Mouse (Mus musculus): ENCODE results near the gene Adrm1. TPM values are rescaled to one million over a fixed set of nuclear protein-coding genes. Genes with fewer than 3 reads are reported as not detected.

The Adrm1 gene
- polyA plus RNA-seq, 1 experiment from 2014 or later = 148 TPM

GRCm38 (mm10) chr2:180197323-180198037, 26.2 kb downstream of the Adrm1 start:
- Histone ChIP-seq H3K9me3 (ENCODE audit: control insufficient read depth, low read length) (no peaks in the 10 kb centered on the region), H3K36me3 (replicated peaks; ENCODE audit: control insufficient read depth, insufficient read depth) (no peaks in the 10 kb centered on the region), H3K4me3 (replicated peaks; ENCODE audit: low read length) (no peak overlapping the region), H3K4me2 (replicated peaks) (no peak overlapping the region), H3K27ac (no peak overlapping the region), H3K9ac (no peak overlapping the region), H3K27me3 (ENCODE audit: control insufficient read depth, insufficient read depth, low read length) (no peaks in the 10 kb centered on the region), H3K4me1 (replicated peaks; ENCODE audit: control insufficient read depth, insufficient read depth, low read length) (peaks cover 4% of the 10 kb centered on the region; the same call in 1 of the 2 replicates)
- DNase-seq (ENCODE audit: low spot score) = peak; percentile 33
- no peak for ATAC-seq (ENCODE audit: low FRiP score)
- WGBS = 75% methylated on average over 10 of the region's 10 CpGs

DNA sequence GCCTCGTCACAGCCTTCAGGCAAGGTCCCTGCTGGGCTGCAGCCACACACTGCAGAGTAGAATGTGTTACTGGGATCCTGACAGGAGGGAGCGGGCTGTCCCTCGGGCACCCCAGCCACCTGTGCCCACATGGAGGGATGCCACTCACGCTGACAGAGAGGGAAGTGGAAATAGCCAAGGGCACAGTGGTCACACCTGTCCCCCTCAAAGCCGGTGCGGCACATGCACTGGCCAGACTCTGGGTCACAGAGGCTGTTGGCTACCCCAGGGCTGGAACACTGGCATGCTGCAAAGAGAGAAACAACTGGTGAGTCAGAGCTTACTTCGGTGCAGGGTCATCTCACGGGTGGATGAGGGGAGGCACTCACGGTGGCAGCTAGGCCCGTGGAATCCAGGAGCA, 27.5 kb downstream of the Adrm1 start:
- Histone ChIP-seq H3K27me3 (ENCODE audit: control insufficient read depth, insufficient read depth, low read length) (no peaks in the 10 kb centered on the region), H3K4me1 (replicated peaks; ENCODE audit: control insufficient read depth, insufficient read depth, low read length) (peaks cover 4% of the 10 kb centered on the region; the same call in 1 of the 2 replicates), H3K9ac (no peak overlapping the region), H3K9me3 (ENCODE audit: control insufficient read depth, low read length) (no peaks in the 10 kb centered on the region), H3K27ac (no peak overlapping the region), H3K4me2 (replicated peaks) (no peak overlapping the region), H3K4me3 (replicated peaks; ENCODE audit: low read length) (no peak overlapping the region), H3K36me3 (replicated peaks; ENCODE audit: control insufficient read depth, insufficient read depth) (no peaks in the 10 kb centered on the region)
- DNase-seq (ENCODE audit: low spot score) (no peak), ATAC-seq (ENCODE audit: low FRiP score) (no peak)
- WGBS = 77% methylated on average over 10 of the region's 10 CpGs

DNA sequence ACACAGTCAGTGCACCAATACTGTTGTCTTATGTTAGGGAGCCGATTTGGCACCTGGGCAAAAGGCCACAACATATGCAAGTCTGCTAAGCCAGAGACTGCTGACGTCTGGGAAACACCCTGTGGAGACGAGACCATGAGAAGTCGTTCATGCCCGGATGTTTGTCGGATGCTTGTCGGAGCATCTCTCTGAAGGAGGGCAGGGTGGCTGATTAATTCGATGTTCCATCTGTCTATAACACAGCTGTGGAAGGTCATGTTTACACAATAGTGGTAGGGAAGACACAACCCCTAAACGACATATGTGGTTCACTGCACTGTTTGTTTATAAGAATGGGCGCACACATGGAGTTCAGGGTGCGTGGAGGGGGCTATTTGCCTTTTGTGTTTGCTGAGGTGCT, 29.4 kb downstream of the Adrm1 start:
- H3K9ac ChIP-seq = no peak overlapping the region
- H3K4me1 ChIP-seq (replicated peaks; ENCODE audit: control insufficient read depth, insufficient read depth, low read length) = peaks cover 15% of the 10 kb centered on the region; the same call in 1 of the 2 replicates
- 21% methylated on average over 11 of the region's 11 CpGs for WGBS
- H3K4me2 ChIP-seq (replicated peaks) = no peak overlapping the region
- no peaks in the 10 kb centered on the region for H3K36me3 ChIP-seq (replicated peaks; ENCODE audit: control insufficient read depth, insufficient read depth)
- H3K27me3 ChIP-seq (ENCODE audit: control insufficient read depth, insufficient read depth, low read length) = no peaks in the 10 kb centered on the region
- DNase-seq (ENCODE audit: low spot score) = no peak
- H3K4me3 ChIP-seq (replicated peaks; ENCODE audit: low read length) = no peak overlapping the region
- no peaks in the 10 kb centered on the region for H3K9me3 ChIP-seq (ENCODE audit: control insufficient read depth, low read length)
- no peak for ATAC-seq (ENCODE audit: low FRiP score)
- no peak overlapping the region for H3K27ac ChIP-seq

- Histone ChIP-seq H3K36me3 (replicated peaks; ENCODE audit: control insufficient read depth, insufficient read depth) (no peaks in the 10 kb centered on the region), H3K9me3 (ENCODE audit: control insufficient read depth, low read length) (no peaks in the 10 kb centered on the region), H3K4me3 (replicated peaks; ENCODE audit: low read length) (no peak overlapping the region), H3K4me1 (replicated peaks; ENCODE audit: control insufficient read depth, insufficient read depth, low read length) (peaks cover 21% of the 10 kb centered on the region; the same call in 1 of the 2 replicates), H3K27ac (no peak overlapping the region), H3K9ac (no peak overlapping the region), H3K27me3 (ENCODE audit: control insufficient read depth, insufficient read depth, low read length) (no peaks in the 10 kb centered on the region), H3K4me2 (replicated peaks) (no peak overlapping the region)
- DNase-seq (ENCODE audit: low spot score) (no peak), ATAC-seq (ENCODE audit: low FRiP score) (no peak)
- WGBS = 74% methylated on average over 9 of the region's 9 CpGs
These were observed 30.0 kb downstream of the Adrm1 start for GRCm38 (mm10) chr2:180201303-180201702.

DNA sequence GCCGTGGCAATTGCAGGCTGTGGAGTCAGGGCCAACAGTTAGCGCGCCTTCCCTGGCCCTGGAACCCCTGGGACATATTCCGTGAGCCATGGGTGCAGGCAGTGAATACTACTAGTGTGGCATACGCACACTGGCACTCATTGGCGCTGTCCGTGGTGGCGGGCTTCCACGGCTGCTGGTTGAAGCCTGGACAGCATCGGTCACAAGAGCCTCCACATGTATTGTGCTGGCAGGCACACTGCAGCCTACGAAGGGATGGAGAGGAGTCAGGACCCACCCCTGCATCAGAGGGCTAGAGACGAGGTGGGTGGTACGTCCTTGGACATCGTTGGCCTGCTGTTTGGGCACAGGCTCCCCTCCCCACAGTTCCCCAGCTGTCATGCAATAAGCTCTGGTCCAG, 31.0 kb downstream of the Adrm1 start:
- no peaks in the 10 kb centered on the region for H3K9me3 ChIP-seq (ENCODE audit: control insufficient read depth, low read length)
- no peak for DNase-seq (ENCODE audit: low spot score)
- no peak overlapping the region for H3K4me2 ChIP-seq (replicated peaks)
- no peak overlapping the region for H3K9ac ChIP-seq
- H3K4me3 ChIP-seq (replicated peaks; ENCODE audit: low read length) = no peak overlapping the region
- WGBS = 80% methylated on average over 14 of the region's 14 CpGs
- no peak for ATAC-seq (ENCODE audit: low FRiP score)
- H3K36me3 ChIP-seq (replicated peaks; ENCODE audit: control insufficient read depth, insufficient read depth) = no peaks in the 10 kb centered on the region
- peaks cover 22% of the 10 kb centered on the region; the same call in 1 of the 2 replicates for H3K4me1 ChIP-seq (replicated peaks; ENCODE audit: control insufficient read depth, insufficient read depth, low read length)
- H3K27ac ChIP-seq = no peak overlapping the region
- H3K27me3 ChIP-seq (ENCODE audit: control insufficient read depth, insufficient read depth, low read length) = no peaks in the 10 kb centered on the region

DNA sequence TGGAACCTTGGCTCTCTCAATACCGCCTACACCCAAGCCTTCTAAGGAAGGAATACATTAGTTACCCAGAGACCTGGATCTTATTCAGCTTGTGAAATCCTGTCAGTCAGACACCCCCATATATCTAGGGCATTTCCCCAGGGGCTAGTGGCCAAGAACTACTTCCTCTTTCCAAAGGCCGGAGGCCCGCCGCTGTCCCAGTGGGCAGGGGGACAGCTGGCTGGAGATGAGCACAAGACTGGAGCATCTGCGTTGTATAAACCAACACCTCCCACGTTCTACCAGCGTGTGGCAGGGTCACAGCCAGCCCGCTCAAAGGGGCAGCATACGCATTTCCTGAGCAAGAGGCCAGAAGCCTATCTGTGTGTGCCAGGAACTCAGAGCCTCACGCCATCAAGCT, 31.5 kb downstream of the Adrm1 start:
- H3K27me3 ChIP-seq (ENCODE audit: control insufficient read depth, insufficient read depth, low read length) = no peaks in the 10 kb centered on the region
- H3K4me2 ChIP-seq (replicated peaks) = no peak overlapping the region
- H3K36me3 ChIP-seq (replicated peaks; ENCODE audit: control insufficient read depth, insufficient read depth) = no peaks in the 10 kb centered on the region
- H3K9me3 ChIP-seq (ENCODE audit: control insufficient read depth, low read length) = no peaks in the 10 kb centered on the region
- H3K4me1 ChIP-seq (replicated peaks; ENCODE audit: control insufficient read depth, insufficient read depth, low read length) = peaks cover 18% of the 10 kb centered on the region; the same call in 1 of the 2 replicates
- no peak overlapping the region for H3K4me3 ChIP-seq (replicated peaks; ENCODE audit: low read length)
- WGBS = 60% methylated on average over 10 of the region's 10 CpGs
- ATAC-seq (ENCODE audit: low FRiP score) = no peak
- H3K9ac ChIP-seq = no peak overlapping the region
- H3K27ac ChIP-seq = no peak overlapping the region
- no peak for DNase-seq (ENCODE audit: low spot score)

GRCm38 (mm10) chr2:180204501-180204900, 33.2 kb downstream of the Adrm1 start:
- no peaks in the 10 kb centered on the region for H3K27me3 ChIP-seq (ENCODE audit: control insufficient read depth, insufficient read depth, low read length)
- ATAC-seq (ENCODE audit: low FRiP score) (no peak), DNase-seq (ENCODE audit: low spot score) (no peak)
- 85% methylated on average over 9 of the region's 9 CpGs for WGBS
- H3K4me2 ChIP-seq (replicated peaks) = no peak overlapping the region
- no peaks in the 10 kb centered on the region for H3K36me3 ChIP-seq (replicated peaks; ENCODE audit: control insufficient read depth, insufficient read depth)
- no peak overlapping the region for H3K9ac ChIP-seq
- H3K27ac ChIP-seq = peak overlapping the region; percentile 82
- H3K9me3 ChIP-seq (ENCODE audit: control insufficient read depth, low read length) = no peaks in the 10 kb centered on the region
- peaks cover 18% of the 10 kb centered on the region; the same call in 1 of the 2 replicates for H3K4me1 ChIP-seq (replicated peaks; ENCODE audit: control insufficient read depth, insufficient read depth, low read length)
- H3K4me3 ChIP-seq (replicated peaks; ENCODE audit: low read length) = no peak overlapping the region

DNA sequence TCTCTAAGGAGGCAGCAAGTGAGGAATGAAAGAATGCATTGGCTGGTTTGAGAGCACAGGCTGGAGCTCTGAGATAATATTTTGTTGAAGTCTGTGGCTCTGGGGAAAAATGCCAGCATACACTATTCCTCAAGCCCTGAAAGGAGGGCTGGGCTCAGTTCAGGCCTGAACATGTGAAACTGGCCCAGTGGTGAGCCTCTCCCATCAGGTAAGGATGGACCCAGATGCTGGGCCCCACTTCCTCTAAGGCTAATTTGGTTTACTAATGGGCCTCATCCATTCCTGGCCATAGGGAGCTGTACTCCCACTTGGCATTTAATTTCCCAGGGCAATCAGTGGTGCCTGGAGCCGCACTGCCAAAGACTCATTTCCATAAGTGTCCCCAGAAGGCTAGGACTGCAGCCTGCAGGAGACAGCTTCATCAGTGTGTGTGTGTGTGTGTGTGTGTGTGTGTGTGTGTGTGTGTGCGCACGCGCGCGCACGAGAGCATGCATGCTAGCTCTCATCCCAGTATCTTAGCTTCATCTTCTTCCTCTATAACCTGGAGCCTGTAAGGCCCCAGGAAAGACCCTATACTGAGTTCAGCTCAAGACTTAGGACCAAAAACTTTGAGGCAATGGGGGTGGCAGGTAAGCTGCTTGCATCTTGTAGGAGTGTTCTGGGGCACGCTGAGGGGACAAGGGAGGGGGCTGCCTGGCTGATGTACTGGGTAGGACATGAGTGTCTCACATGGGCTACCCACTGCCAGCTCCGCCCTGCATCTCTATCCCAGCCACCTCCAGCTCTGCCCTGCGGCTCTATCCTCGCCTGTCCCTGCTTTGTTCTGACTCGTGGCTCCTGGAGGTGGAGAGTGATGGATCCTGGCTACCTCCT, 34.0 kb downstream of the Adrm1 start:
- Histone ChIP-seq H3K36me3 (replicated peaks; ENCODE audit: control insufficient read depth, insufficient read depth) (no peaks in the 10 kb centered on the region), H3K9me3 (ENCODE audit: control insufficient read depth, low read length) (no peaks in the 10 kb centered on the region), H3K4me3 (replicated peaks; ENCODE audit: low read length) (no peak overlapping the region), H3K9ac (no peak overlapping the region), H3K4me2 (replicated peaks) (0 out of 2 replicates have a peak overlapping the region, but pooled peaks have one; percentile 8), H3K4me1 (replicated peaks; ENCODE audit: control insufficient read depth, insufficient read depth, low read length) (peaks cover 18% of the 10 kb centered on the region; the same call in 1 of the 2 replicates), H3K27me3 (ENCODE audit: control insufficient read depth, insufficient read depth, low read length) (no peaks in the 10 kb centered on the region), H3K27ac (peak overlapping the region; percentile 82)
- 45% methylated on average over 12 of the region's 12 CpGs for WGBS
- peak; percentile 73 for ATAC-seq (ENCODE audit: low FRiP score)
- peak; percentile 49 for DNase-seq (ENCODE audit: low spot score)

GRCm38 (mm10) chr2:180205956-180206280, 34.6 kb downstream of the Adrm1 start:
- H3K9ac ChIP-seq = 0 out of 2 replicates have a peak overlapping the region, but pooled peaks have one; percentile 36
- H3K27ac ChIP-seq = peak overlapping the region; percentile 82
- peaks cover 18% of the 10 kb centered on the region; the same call in 1 of the 2 replicates for H3K4me1 ChIP-seq (replicated peaks; ENCODE audit: control insufficient read depth, insufficient read depth, low read length)
- H3K36me3 ChIP-seq (replicated peaks; ENCODE audit: control insufficient read depth, insufficient read depth) = no peaks in the 10 kb centered on the region
- H3K4me2 ChIP-seq (replicated peaks) = 0 out of 2 replicates have a peak overlapping the region, but pooled peaks have one; percentile 8
- DNase-seq (ENCODE audit: low spot score) (no peak), ATAC-seq (ENCODE audit: low FRiP score) (peak; percentile 17; the same call in 1 of the 2 replicates)
- 71% methylated on average over 2 of the region's 2 CpGs for WGBS
- no peaks in the 10 kb centered on the region for H3K9me3 ChIP-seq (ENCODE audit: control insufficient read depth, low read length)
- H3K4me3 ChIP-seq (replicated peaks; ENCODE audit: low read length) = no peak overlapping the region
- no peaks in the 10 kb centered on the region for H3K27me3 ChIP-seq (ENCODE audit: control insufficient read depth, insufficient read depth, low read length)
